Mouse (Mus musculus): ENCODE results near the gene Dph2.
A peak's percentile ranks its signal among the peaks of the same experiment; 100 is the strongest.

DNA sequence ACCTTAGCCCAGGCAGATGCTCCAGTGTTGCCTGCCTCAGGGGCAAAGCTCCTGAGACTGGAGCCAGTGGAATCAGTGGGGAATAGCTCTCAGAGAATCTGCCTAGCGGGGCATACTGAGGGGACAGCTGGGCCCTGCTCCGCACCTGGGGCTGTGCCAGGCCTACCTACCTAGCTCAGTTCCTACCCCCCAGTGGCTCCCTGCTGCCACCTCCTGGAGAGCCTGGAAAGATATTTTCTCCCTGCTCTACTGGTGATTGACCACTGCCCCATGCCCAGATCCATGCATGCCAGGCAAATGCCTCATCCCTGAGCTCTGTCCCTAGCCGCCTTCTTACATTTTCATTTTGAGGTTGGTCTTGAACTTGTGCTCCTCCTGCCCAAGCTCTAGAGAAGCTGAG lies 33.0 kb downstream of the Dph2 start:
- TF ChIP-seq POLR2A (IDR thresholded peaks at IDR 0.05; ENCODE audit: extremely low read depth, insufficient read depth, low read length) (no peak), CTCF (IDR thresholded peaks at IDR 0.05; ENCODE audit: low read depth, low read length) (peak; percentile 84)
